Mouse (Mus musculus) stomach, postnatal 0 days (tissue): ENCODE measurements around the gene Kat6b.

Source experiments
- CTCF ChIP-seq: IDR thresholded peaks from 2 replicates; pipeline ENCODE4 v1.5.1; 2016; ENCODE audit warnings: antibody characterized with exemption, low read depth, mild to moderate bottlenecking, moderate library complexity
- EP300 ChIP-seq: optimal IDR thresholded peaks from 2 replicates; pipeline ENCODE3; 2016; ENCODE audit warnings: antibody characterized with exemption

- TF ChIP-seq CTCF: no peak
- no peak for TF ChIP-seq EP300
Measured at GRCm38 (mm10) chr14:21613031-21613430, 131.8 kb downstream of the Kat6b start.
